Mouse (Mus musculus): Measurements from ENCODE around the gene Mical2. TPM values are rescaled to one million over a fixed set of nuclear protein-coding genes. Genes with fewer than 3 reads are reported as not detected.

The Mical2 gene
- total and polyA plus RNA-seq, 3 experiments = not detected

DNA sequence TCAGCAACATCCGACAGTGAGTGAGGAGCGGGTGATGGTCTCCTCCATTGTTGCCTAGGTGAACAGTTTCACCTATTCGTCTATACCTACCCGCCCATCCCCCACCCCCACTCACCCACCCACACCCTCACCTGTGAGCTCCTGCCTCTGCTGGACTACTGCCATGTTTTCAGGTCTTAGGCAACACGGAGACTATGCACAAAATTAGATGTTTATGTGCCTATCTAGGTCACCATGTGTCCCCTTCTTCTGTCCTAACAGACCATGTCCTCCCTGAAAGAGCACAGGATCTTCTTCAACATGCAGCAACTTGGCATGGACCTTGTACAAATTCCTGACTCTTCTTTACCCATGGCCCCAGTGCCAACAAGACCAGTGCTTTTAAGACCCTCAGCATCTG, 74.5 kb downstream of the Mical2 start:
- H3K4me1 ChIP-seq (ENCODE audit: control insufficient read depth in 1 of 2, insufficient read depth in 2 of 2) = no peaks in the 10 kb centered on the region; a peak in 1 of 4 replicates
- no peaks in the 10 kb centered on the region for H3K79me2 ChIP-seq (replicated peaks; ENCODE audit: control insufficient read depth, extremely low read depth, insufficient read depth, poor library complexity, severe bottlenecking)
- no peak for DNase-seq (ENCODE audit: extremely low read depth)
- no peaks in the 10 kb centered on the region for H3K36me3 ChIP-seq (replicated peaks in 1 of 2; ENCODE audit: control insufficient read depth in 1 of 2, insufficient read depth in 1 of 2, low read length in 1 of 2)
- dilution Hi-C loops (cut with MboI; ENCODE audit: extremely low pct_ligation_motif_present, extremely low pct_unique_long_range_greater_than_20kb, low sequenced_read_pairs) (no loop called here), in situ Hi-C loops (cut with MboI; ENCODE audit: low pct_ligation_motif_present, low pct_unique_long_range_greater_than_20kb, low sequenced_read_pairs) (no loop called here)
- H3K27me3 ChIP-seq (replicated peaks) = peaks cover 45% of the 10 kb centered on the region
- no peak overlapping the region for H3K27ac ChIP-seq (ENCODE audit: insufficient read depth, low read depth)
- no peak for TF ChIP-seq NRF1 (IDR thresholded peaks at IDR 0.05; ENCODE audit: low read depth, low read length)
- no peak for TF ChIP-seq MAX (IDR thresholded peaks at IDR 0.05; ENCODE audit: low read length)
- no peak for TF ChIP-seq JUN (IDR thresholded peaks at IDR 0.05; ENCODE audit: insufficient read depth, low read depth, low read length)
- no peak for TF ChIP-seq ZC3H11A (IDR thresholded peaks at IDR 0.05; ENCODE audit: low read depth, low read length)
- no peak for TF ChIP-seq CHD1 (IDR thresholded peaks at IDR 0.05; ENCODE audit: low read depth, low read length)
- no peak for TF ChIP-seq TCF12 (IDR thresholded peaks at IDR 0.05; ENCODE audit: low read depth, low read length)
- TF ChIP-seq MEF2A (IDR thresholded peaks at IDR 0.05; ENCODE audit: borderline replicate concordance, low read depth, low read length) = no peak
- no peak for TF ChIP-seq MXI1 (IDR thresholded peaks at IDR 0.05; ENCODE audit: low read depth, low read length)
- no peak overlapping the region for H3K4me3 ChIP-seq (replicated peaks in 1 of 3; ENCODE audit: low read depth in 2 of 3, low read length in 2 of 3, poor library complexity in 1 of 3)
- no peak overlapping the region for H3K4me2 ChIP-seq (ENCODE audit: insufficient read depth, low read depth, poor library complexity, severe bottlenecking)
- H3K9me3 ChIP-seq (replicated peaks; ENCODE audit: low read length) = no peaks in the 10 kb centered on the region
- no peak overlapping the region for H3K9ac ChIP-seq (ENCODE audit: insufficient read depth, low read depth)

DNA sequence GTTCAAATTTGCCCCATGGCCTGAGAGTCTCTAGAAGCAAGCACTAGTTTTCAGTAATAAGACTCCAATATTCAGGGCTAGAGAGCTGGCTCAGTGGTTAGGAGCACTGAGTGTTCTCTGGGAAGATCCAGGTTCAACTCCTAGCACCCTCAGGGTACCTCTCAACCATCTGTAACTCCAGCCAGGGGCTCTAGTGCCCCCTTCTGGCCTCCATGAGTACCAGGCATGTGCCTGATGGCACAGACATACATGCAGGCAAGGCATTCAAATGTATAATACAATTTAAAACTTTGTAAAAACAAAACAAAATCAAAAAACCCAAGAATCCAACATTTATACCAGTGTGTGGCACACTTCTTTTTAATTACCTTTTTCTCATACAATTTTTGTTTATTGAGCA, 75.4 kb downstream of the Mical2 start:
- no peak overlapping the region for H3K9ac ChIP-seq (ENCODE audit: insufficient read depth, low read depth)
- no peaks in the 10 kb centered on the region for H3K79me2 ChIP-seq (replicated peaks; ENCODE audit: control insufficient read depth, extremely low read depth, insufficient read depth, poor library complexity, severe bottlenecking)
- H3K27ac ChIP-seq (ENCODE audit: insufficient read depth, low read depth) = no peak overlapping the region
- no peaks in the 10 kb centered on the region for H3K36me3 ChIP-seq (replicated peaks in 1 of 2; ENCODE audit: control insufficient read depth in 1 of 2, insufficient read depth in 1 of 2, low read length in 1 of 2)
- in situ Hi-C loops (cut with MboI; ENCODE audit: low pct_ligation_motif_present, low pct_unique_long_range_greater_than_20kb, low sequenced_read_pairs) = no loop called here
- no peak overlapping the region for H3K4me3 ChIP-seq (replicated peaks in 1 of 3; ENCODE audit: low read depth in 2 of 3, low read length in 2 of 3, poor library complexity in 1 of 3)
- H3K4me1 ChIP-seq (ENCODE audit: control insufficient read depth in 1 of 2, insufficient read depth in 2 of 2) = no peaks in the 10 kb centered on the region; a peak in 1 of 4 replicates
- H3K4me2 ChIP-seq (ENCODE audit: insufficient read depth, low read depth, poor library complexity, severe bottlenecking) = no peak overlapping the region
- TF ChIP-seq MYC (IDR thresholded peaks at IDR 0.05; ENCODE audit: low read depth, low read length) (no peak), CTCF (conservative IDR thresholded peaks at IDR 0.05 in 1 of 2, IDR thresholded peaks at IDR 0.05 in 1 of 2; ENCODE audit: low read depth in 2 of 2, low read length in 2 of 2) (peak in 1 of 2 experiments; percentile 44; a peak in 2 of 4 replicates), MEF2A (IDR thresholded peaks at IDR 0.05; ENCODE audit: borderline replicate concordance, low read depth, low read length) (no peak), ZKSCAN1 (IDR thresholded peaks at IDR 0.05; ENCODE audit: borderline replicate concordance, low read depth, low read length) (no peak), ZC3H11A (IDR thresholded peaks at IDR 0.05; ENCODE audit: low read depth, low read length) (no peak), ETS1 (conservative IDR thresholded peaks at IDR 0.05; ENCODE audit: low read depth, low read length) (no peak), MXI1 (IDR thresholded peaks at IDR 0.05; ENCODE audit: low read depth, low read length) (no peak), NRF1 (IDR thresholded peaks at IDR 0.05; ENCODE audit: low read depth, low read length) (no peak), TCF12 (IDR thresholded peaks at IDR 0.05; ENCODE audit: low read depth, low read length) (no peak), ZMIZ1 (IDR thresholded peaks at IDR 0.05; ENCODE audit: low read depth, low read length) (no peak), POLR2AphosphoS2 (IDR thresholded peaks at IDR 0.05; ENCODE audit: low read depth, low read length) (no peak), E2F4 (IDR thresholded peaks at IDR 0.05; ENCODE audit: insufficient replicate concordance, low read depth, low read length) (no peak), JUND (conservative IDR thresholded peaks at IDR 0.05; ENCODE audit: low read depth, low read length) (no peak), SMC3 (IDR thresholded peaks at IDR 0.05; ENCODE audit: low read depth, low read length) (peak; percentile 8; the same call in 1 of the 2 replicates), RAD21 (IDR thresholded peaks at IDR 0.05; ENCODE audit: low read depth, low read length) (peak; percentile 31), HCFC1 (IDR thresholded peaks at IDR 0.05; ENCODE audit: low read depth, low read length) (no peak), SIN3A (IDR thresholded peaks at IDR 0.05; ENCODE audit: low read length) (no peak), IRF4 (IDR thresholded peaks at IDR 0.05; ENCODE audit: low read depth, low read length) (no peak), PAX5 (IDR thresholded peaks at IDR 0.05; ENCODE audit: low read length) (no peak), EP300 (IDR thresholded peaks at IDR 0.05; ENCODE audit: low read length) (no peak)
- peaks cover 45% of the 10 kb centered on the region for H3K27me3 ChIP-seq (replicated peaks)
- DNase-seq (ENCODE audit: extremely low read depth) = peak; percentile 2
- dilution Hi-C loops (cut with MboI; ENCODE audit: extremely low pct_ligation_motif_present, extremely low pct_unique_long_range_greater_than_20kb, low sequenced_read_pairs) = no loop called here
- no peaks in the 10 kb centered on the region for H3K9me3 ChIP-seq (replicated peaks; ENCODE audit: low read length)

All from CH12.LX (cell line).